Mouse (Mus musculus) NIH3T3 (cell line): ENCODE measurements around the gene Zfp46.

Experiments used
- DNase-seq: peaks from one replicate; pipeline ENCODE4 v3.0.0-alpha.2; 2012; ENCODE audit warnings: low read depth

Gene Zfp46

GRCm38 (mm10) chr4:136266716-136267343 lies 17.7 kb upstream of the Zfp46 start:
- DNase-seq: no peak

DNA sequence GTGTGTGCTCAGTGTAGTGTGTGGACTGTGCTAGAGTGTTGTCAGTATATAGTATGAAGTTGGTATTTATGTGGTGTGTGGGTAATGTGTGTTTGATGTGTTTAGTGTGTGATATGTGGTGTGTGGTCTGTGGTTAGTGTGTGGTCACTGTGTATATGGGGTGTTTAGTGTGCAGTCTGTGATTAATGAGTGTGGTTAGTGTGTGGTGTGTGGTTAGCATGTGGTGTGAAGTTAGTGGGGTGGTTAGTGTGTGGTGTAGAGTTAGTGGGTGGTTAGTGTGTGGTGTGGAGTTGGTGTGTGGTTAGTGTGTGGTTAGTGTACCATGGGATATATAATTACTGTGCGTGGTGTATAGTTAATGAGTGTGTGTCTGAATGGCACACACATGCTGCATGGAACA lies 15.6 kb upstream of the Zfp46 start:
- no peak for DNase-seq

- DNase-seq: no peak
Observed at GRCm38 (mm10) chr4:136270648-136271047, 13.8 kb upstream of the Zfp46 start.

- DNase-seq: no peak
Observed at GRCm38 (mm10) chr4:136281097-136281496, 3.4 kb upstream of the Zfp46 start.

DNA sequence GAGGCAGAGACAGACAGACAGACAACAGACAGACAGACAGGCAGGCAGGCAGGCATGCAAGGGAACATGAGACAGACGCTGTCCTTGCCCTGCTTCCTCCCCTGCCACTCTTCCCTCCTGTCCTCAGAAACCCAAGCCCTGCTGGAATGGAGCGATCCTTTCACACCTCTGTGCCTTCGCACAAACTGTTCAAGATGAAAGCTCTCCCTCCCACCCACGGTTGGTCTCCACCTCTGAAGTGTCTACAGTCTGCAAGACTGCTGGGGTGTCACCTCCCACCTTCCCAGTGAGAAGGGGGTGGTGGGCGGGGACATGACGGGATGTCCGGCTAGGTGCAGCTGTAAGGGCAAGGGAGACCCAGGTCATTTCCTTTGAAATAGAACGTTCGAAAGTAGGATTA lies 2.9 kb upstream of the Zfp46 start:
- no peak for DNase-seq

- DNase-seq: no peak
Observed at GRCm38 (mm10) chr4:136282621-136283480, 1.6 kb upstream of the Zfp46 start.

DNA sequence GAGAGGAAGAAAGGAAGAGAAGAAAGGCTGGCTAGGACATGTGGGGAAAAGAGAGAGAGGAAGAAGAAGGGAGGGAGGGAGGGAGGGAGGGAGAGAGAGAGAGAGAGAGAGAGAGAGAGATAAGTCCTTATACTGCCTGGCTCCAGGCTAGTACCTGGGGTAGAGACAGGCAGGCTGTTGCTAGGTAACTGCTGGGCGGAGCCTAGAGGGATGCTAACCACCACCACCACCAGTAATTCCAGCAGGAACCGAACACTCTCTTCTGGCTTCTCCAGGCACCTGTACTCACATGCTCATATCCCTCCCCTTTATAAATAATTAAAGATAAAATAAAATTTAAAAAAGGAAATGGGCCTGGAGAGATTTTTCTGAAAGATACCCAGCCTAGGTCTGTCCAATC lies 700 bp upstream of the Zfp46 start:
- DNase-seq: no peak

- DNase-seq: no peak
Observed at GRCm38 (mm10) chr4:136284891-136285290, 408 bp downstream of the Zfp46 start.

GRCm38 (mm10) chr4:136285348-136285810 lies 896 bp downstream of the Zfp46 start:
- DNase-seq: peak; percentile 95

DNA sequence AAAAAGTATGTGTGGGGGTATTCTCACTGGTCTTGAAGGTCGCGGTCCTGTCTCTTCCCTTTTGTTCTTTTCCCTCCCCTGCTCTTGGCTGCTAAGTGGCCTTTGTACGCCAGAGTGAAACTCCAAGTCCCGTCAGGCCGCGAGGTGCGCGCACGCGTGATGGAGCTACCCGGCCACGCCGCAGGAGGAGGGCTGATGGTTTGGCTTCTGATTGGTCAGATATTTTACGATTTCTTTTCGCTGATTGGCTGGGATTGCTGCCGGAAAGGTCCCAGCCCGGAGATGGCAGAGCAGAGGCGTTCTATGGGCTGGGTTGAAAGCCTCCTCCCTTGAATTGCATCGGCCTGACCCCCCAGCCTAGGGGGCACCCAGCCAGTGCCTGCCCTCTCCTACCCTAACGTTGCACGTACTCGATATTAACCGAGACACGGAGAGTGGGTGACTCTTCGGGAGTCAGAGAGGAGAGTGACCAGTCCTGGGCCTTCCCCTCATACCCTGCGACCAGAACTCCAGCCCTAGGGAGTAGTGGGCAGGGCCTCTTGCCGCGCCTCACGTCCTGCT lies 1.4 kb downstream of the Zfp46 start:
- DNase-seq: peak; percentile 96

DNA sequence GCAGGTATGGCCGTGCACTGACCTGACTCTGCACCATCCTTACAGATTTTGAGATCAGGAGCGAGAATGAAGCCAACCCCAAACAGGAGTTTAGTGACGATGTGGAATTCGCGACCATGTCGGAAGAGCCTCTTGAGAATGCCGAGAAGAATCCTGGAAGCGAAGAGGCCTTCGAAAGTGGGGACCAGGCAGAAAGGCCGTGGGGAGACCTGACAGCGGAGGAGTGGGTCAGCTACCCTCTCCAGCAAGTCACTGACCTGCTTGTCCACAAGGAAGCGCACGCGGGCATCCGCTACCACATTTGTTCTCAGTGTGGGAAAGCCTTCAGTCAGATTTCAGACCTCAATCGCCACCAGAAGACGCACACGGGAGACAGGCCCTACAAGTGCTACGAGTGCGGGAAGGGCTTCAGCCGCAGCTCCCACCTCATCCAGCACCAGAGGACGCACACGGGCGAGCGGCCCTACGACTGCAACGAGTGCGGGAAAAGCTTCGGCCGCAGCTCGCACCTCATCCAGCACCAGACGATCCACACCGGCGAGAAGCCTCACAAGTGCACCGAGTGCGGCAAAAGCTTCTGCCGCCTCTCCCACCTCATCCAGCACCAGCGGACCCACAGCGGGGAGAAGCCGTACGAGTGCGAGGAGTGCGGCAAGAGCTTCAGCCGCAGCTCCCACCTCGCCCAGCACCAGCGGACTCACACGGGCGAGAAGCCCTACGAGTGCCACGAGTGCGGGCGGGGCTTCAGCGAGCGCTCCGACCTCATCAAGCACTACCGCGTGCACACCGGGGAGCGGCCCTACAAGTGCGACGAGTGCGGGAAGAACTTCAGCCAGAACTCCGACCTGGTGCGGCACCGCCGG lies 5.7 kb downstream of the Zfp46 start:
- no peak for DNase-seq

GRCm38 (mm10) chr4:136290781-136291595 lies 6.5 kb downstream of the Zfp46 start:
- no peak for DNase-seq

DNA sequence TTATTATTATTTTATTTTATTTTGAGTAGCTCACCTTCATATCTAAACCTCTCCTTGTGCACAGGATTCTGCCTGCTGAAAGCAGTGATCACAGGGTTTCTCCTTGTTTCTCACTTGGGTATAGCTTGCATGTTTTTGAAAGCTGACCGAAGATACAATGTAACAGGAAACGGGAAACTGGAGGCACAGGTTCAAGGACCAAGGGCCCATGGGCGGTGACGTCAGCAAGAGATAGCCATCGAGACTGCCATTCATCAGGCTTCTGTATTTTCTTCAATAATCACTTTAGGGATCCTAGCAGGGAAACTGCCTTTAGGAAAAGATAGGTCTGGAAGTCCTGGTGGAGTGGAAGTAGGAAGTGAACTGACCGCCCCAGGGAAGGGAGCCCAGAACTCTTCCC lies 7.2 kb downstream of the Zfp46 start:
- no peak for DNase-seq

GRCm38 (mm10) chr4:136295941-136296340 lies 11.5 kb downstream of the Zfp46 start:
- no peak for DNase-seq

- no peak for DNase-seq
Observed at GRCm38 (mm10) chr4:136302462-136302861, 18.0 kb downstream of the Zfp46 start.

DNA sequence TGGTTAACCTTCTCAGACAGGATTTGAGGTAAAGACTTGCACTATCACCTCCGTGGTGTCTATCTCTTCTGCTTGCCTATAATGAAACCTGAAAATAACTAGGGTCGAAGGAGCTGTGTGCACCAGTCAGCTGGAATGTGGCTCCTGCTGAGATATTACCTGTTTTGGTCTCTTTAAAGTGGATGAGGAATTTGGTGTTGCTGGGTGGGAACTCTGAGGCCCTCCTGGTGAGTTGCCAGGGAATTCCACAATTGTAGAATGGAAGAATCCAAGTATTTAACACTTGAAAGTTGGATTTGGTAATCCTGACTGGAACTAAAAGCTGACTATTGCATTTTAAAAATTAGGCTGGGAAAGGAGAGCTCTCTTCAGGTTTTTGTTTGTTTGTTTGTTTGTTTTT lies 19.7 kb downstream of the Zfp46 start:
- peak; percentile 81 for DNase-seq

DNA sequence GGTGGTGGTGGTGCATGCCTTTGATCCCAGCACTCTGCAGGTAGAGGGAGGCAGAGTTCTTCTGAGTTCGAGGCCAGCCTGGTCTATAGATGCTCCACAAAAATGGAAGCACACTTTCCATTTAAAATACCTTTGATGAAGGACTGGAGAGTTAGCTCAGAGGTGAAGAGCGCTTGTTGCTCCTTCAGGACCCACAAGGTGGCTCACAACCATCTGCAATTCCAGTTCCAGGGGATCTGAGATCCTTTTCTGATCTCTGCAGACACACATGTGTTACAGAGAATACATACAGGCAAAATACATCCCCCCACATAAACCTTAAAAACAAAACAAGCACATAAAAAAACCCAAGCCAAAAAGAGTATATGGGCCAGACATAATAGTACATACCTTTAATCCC lies 23.9 kb downstream of the Zfp46 start:
- peak; percentile 22 for DNase-seq

DNA sequence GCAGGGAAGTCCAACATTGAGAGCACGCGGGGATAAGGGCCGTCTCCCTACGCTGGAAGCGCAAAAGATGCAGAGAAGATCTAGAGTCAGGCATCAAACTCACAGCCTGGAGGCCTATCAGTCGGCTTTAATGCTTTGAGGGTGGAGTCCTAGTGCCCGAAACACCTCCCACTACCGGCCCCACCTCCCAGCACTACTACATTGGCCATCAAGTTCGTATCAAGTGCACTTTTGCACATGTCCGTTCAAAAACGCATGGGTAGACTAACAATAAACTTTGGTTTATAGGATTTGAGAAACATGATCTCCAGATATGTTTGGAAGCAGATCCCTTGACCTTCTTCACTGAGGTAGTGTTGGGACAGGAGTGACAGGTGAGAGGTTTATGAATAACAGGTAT lies 25.3 kb downstream of the Zfp46 start:
- DNase-seq: peak; percentile 72

DNA sequence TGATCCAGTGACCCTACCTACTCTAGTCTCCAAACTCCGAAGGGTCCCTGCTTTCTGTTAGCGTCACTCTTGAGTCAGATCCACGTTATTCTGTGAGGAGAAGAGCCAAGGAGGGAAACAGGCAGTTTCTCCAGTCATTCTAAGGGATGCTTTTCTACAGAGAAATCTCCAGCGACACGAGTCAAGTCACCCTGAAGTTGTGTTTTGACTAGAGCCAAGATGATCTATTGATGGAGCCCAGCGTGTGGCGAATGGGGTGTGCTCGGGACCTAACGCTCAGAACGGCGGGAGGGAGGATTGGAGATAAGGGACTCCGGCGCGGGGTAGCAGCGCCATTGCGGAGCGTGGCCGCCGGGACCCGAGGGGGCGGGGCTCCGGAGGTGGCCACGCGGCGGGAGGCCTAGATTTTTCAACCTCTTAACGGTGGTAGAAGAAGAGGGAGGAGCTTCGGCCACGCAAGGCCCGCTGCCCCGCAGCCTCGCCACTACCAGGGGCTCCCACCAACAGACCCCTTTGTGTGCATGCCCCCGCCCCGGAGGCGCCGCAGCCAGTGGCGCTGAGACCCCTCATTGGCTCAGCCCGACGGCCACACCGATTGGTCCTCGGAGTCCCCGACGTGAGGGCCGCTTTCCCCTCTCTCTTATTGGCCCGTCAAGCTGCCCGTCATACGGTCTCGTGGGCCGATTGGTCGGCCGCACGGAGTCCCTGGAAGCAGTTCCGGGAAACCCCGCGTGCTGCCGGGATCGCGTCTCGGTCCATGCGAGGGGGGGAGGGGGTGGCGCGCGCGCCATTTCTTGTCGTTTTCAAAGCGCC lies 26.0 kb downstream of the Zfp46 start, which contains the start of gene Hnrnpr:
Gene Hnrnpr, plus strand, starts transcription at position 714 of the 813 bp plus-strand sequence.
- peak; percentile 98 for DNase-seq
